Mouse (Mus musculus): ENCODE measurements at regions not wholly inside any gene's neighbourhood (a gene's known extent, or its start where the extent isn't known, plus 50 kb on each side); places are given as distances from the start of the nearest gene placed in this dataset.

DNA sequence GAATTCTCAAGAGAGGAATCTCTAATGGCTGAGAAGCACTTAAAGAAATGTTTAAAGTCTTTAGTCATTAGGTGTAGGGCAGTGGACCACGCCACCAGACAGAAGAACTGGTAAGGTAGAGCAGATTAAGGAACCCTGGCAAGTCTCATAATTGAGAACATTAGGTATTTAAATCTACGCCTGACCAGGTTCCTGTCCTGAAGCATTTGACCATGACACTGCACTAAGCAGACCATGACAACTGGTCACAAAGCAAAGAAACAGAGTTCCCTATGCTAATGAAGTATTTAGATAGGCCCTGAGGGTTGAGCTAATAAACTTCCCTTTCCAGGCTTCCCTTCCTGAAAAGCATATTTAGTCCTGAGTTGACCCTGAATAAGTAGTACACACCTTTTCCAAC lies 562.3 kb downstream of the Cdh11 start:
- Histone ChIP-seq H3K36me3 (no peaks in the 10 kb centered on the region), H3K4me3 (no peak overlapping the region), H3K4me1 (replicated peaks) (no peaks in the 10 kb centered on the region), H3K27me3 (ENCODE audit: insufficient read depth, poor library complexity, severe bottlenecking) (no peaks in the 10 kb centered on the region), H3K27ac (no peak overlapping the region), H3K9me3 (no peaks in the 10 kb centered on the region)
- WGBS: 88% methylated on average over 2 of the region's 2 CpGs
- DNase-seq (ENCODE audit: low spot score): no peak

DNA sequence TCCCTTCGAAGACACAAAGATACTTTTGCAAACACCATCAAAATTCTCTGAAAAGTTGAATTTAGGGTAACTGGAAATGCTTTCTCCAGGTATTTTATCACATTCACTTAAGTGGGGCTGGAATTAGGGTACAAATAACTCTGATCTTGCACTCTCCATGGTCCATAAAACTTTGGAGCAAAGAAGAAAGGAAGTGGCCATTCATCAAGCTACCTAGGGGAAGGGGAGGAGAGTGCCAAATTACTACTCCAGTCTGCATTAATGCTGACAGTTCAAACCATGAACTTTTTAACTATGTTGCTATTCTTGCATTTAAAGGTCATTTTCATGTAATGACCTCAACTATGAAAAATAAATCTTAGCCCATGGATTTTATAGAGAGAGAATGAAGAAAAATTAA lies 579.8 kb downstream of the Cdh11 start:
- Histone ChIP-seq H3K27me3 (ENCODE audit: insufficient read depth, poor library complexity, severe bottlenecking) (no peaks in the 10 kb centered on the region), H3K27ac (no peak overlapping the region), H3K4me1 (replicated peaks) (no peaks in the 10 kb centered on the region), H3K36me3 (no peaks in the 10 kb centered on the region), H3K9me3 (no peaks in the 10 kb centered on the region), H3K4me3 (no peak overlapping the region)
- WGBS: 93% methylated on average over 1 of the region's 1 CpGs
- no peak for DNase-seq (ENCODE audit: low spot score)

- 84% methylated on average over 2 of the region's 2 CpGs for WGBS
- no peaks in the 10 kb centered on the region for H3K9me3 ChIP-seq
- no peaks in the 10 kb centered on the region for H3K36me3 ChIP-seq
- H3K4me3 ChIP-seq: no peak overlapping the region
- H3K27me3 ChIP-seq (ENCODE audit: insufficient read depth, poor library complexity, severe bottlenecking): no peaks in the 10 kb centered on the region
- H3K4me1 ChIP-seq (replicated peaks): no peaks in the 10 kb centered on the region
- DNase-seq (ENCODE audit: low spot score): no peak
- H3K27ac ChIP-seq: no peak overlapping the region
These were observed 625.8 kb downstream of the Cdh11 start for GRCm38 (mm10) chr8:102159541-102160197.

DNA sequence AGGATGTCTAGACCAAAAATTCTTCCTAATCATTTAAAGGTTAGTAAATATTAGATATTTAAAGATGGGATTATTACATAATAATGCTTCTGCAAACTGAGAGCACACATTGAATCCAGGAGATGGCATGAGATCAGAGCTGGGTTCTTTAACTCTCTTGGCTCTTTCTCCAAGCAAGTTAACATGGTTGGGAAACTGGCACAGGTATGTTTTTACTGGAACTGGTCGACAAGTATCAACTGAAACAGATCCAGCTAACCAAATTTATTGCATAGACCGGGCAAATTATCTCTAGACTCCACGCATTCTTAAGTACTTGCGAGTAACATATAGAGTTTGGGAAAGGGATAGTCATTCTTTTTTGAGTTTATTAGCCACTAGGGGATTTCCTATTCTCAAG lies 666.8 kb downstream of the Cdh11 start:
- H3K4me1 ChIP-seq (replicated peaks): no peaks in the 10 kb centered on the region
- 92% methylated on average over 4 of the region's 4 CpGs for WGBS

DNA sequence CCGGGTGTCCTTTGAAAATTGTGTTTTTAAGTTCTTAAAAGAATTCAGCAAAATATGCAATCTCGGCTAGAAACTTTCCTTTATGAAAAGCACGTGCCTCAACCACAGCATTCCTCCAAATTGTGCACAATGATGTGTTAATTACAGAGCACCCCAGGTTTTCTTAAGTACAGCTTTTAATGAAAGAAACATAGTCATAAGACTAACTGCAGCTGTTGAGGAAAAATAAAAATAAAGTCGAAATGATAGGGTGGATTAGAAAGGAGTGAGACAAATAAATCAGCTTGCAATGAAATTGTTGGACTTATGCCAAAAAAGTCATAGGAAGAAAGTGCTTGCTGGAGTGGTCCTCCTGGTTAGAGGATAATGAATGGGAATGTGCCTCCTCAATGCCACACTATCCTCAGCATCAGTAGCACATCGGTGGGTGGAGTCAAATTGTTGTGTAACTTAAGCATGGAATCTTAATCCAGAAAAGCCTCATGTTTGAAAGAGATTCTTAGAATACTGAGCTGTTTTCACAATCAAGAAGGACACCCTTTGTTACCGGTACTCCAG lies 668.5 kb downstream of the Cdh11 start:
- Histone ChIP-seq H3K27me3 (ENCODE audit: insufficient read depth, poor library complexity, severe bottlenecking) (no peaks in the 10 kb centered on the region), H3K4me1 (replicated peaks) (no peaks in the 10 kb centered on the region), H3K4me3 (no peak overlapping the region), H3K36me3 (no peaks in the 10 kb centered on the region), H3K9me3 (no peaks in the 10 kb centered on the region), H3K27ac (no peak overlapping the region)
- DNase-seq (ENCODE audit: low spot score): no peak
- 86% methylated on average over 6 of the region's 6 CpGs for WGBS

More for the DNA sequence above, 666.8 kb downstream of the Cdh11 start:
- Histone ChIP-seq H3K27ac (no peak overlapping the region), H3K9me3 (no peaks in the 10 kb centered on the region), H3K36me3 (no peaks in the 10 kb centered on the region), H3K4me3 (no peak overlapping the region), H3K27me3 (ENCODE audit: insufficient read depth, poor library complexity, severe bottlenecking) (no peaks in the 10 kb centered on the region)
- no peak for DNase-seq (ENCODE audit: low spot score)

- peak; percentile 3 for DNase-seq (ENCODE audit: low spot score)
- whole genome bisulfite sequencing: 45% methylated on average over 7 of the region's 7 CpGs
- Histone ChIP-seq H3K4me3 (no peak overlapping the region), H3K4me1 (replicated peaks) (peaks cover 10% of the 10 kb centered on the region), H3K27ac (no peak overlapping the region; the same call in 1 of the 2 replicates), H3K36me3 (no peaks in the 10 kb centered on the region), H3K27me3 (ENCODE audit: insufficient read depth, poor library complexity, severe bottlenecking) (no peaks in the 10 kb centered on the region), H3K9me3 (no peaks in the 10 kb centered on the region)
These were observed 681.7 kb downstream of the Cdh11 start for GRCm38 (mm10) chr8:102103773-102104172.

DNA sequence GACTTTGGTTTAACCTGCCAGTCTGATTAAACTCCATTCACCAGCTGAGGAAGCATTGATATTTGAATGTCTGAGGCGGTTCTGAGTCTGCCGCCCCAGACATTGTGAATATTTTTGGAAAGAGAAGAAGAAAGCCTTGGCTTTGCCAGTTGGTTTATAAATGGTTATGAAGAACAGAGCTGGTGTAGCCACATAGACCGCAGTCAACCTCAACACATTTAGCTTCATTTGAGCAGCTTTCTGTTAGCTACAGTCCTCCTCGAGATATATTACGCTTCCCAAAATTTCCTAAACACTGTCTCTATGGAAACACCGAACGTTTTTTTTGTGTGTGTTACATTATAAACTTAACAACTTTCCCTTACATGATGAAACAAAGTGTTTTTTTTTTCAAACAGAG lies 688.7 kb downstream of the Cdh11 start:
- Histone ChIP-seq H3K9me3 (no peaks in the 10 kb centered on the region), H3K4me1 (replicated peaks) (no peaks in the 10 kb centered on the region), H3K27ac (no peak overlapping the region), H3K36me3 (no peaks in the 10 kb centered on the region), H3K27me3 (ENCODE audit: insufficient read depth, poor library complexity, severe bottlenecking) (no peaks in the 10 kb centered on the region), H3K4me3 (no peak overlapping the region)
- DNase-seq (ENCODE audit: low spot score): no peak
- WGBS: 90% methylated on average over 7 of the region's 7 CpGs

DNA sequence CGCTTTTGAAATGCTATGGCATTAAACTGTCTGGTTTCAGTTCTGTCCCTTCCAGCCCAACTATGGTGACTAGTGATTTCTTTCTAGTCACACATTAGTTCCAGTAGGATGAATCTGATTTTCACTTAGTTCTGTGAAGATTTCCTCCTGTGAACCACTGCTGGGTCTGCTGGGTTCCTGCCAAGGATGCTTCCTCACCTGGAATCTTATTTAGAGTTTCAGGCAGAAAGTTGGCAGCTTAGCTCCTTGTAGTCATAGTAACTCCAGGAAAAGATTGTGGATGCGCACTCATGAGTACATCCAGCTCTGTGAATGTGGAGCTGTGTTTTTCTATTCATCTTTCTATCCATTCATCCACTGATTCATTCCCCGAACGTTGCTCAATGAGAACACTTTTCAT lies 699.5 kb downstream of the Cdh11 start:
- Histone ChIP-seq H3K27me3 (ENCODE audit: insufficient read depth, poor library complexity, severe bottlenecking) (no peaks in the 10 kb centered on the region), H3K36me3 (no peaks in the 10 kb centered on the region), H3K27ac (no peak overlapping the region), H3K4me1 (replicated peaks) (no peaks in the 10 kb centered on the region), H3K4me3 (no peak overlapping the region), H3K9me3 (no peaks in the 10 kb centered on the region)
- no peak for DNase-seq (ENCODE audit: low spot score)
- 91% methylated on average over 4 of the region's 4 CpGs for WGBS

DNA sequence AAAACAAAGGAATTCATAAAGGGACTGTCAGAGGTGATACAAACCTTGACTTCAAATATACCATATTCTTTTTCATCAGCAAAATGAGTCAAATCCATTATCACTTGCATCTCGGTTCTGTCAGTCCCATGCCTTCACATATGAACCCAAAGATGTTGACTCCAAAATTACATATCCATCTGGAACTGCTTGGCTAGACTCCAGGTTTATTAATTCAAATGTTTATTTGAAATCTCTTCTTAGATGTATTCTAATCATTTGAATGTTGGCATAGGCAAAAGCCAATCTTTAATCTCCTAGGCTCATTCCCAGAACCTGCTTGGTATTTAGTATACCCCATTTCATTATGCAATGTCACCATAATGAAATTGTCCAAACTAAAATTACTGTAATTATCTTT lies 709.8 kb downstream of the Cdh11 start:
- Histone ChIP-seq H3K4me3 (no peak overlapping the region), H3K4me1 (replicated peaks) (no peaks in the 10 kb centered on the region), H3K27ac (no peak overlapping the region), H3K9me3 (no peaks in the 10 kb centered on the region), H3K27me3 (ENCODE audit: insufficient read depth, poor library complexity, severe bottlenecking) (no peaks in the 10 kb centered on the region), H3K36me3 (no peaks in the 10 kb centered on the region)
- WGBS: 79% methylated on average over 1 of the region's 1 CpGs
- DNase-seq (ENCODE audit: low spot score): no peak

- Histone ChIP-seq H3K9me3 (no peaks in the 10 kb centered on the region), H3K4me1 (replicated peaks) (no peaks in the 10 kb centered on the region), H3K27ac (no peak overlapping the region), H3K4me3 (no peak overlapping the region), H3K27me3 (ENCODE audit: insufficient read depth, poor library complexity, severe bottlenecking) (no peaks in the 10 kb centered on the region), H3K36me3 (no peaks in the 10 kb centered on the region)
- no peak for DNase-seq (ENCODE audit: low spot score)
- WGBS: 92% methylated on average over 2 of the region's 2 CpGs
These were observed 721.3 kb downstream of the Cdh11 start for GRCm38 (mm10) chr8:102064137-102064536.

DNA sequence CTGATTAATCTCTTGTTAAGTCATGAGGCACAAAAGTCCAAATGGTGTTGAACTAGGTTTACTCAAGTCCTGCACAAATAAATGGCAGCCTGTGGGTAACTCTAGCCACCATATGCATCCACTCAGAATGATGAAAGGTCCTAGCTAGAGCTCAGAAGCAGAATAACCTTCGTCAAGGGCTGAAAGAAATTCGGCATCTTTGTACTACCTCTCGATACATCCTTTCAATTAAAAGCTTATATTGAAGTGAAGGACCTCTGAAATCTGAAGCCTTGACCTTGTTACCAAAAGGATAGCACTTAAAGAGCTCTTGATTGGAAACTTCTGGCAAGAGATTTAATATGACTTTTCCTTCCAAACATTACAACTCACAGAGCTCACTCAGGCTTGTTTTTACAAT lies 732.0 kb downstream of the Cdh11 start:
- H3K27ac ChIP-seq: no peak overlapping the region
- no peaks in the 10 kb centered on the region for H3K36me3 ChIP-seq
- DNase-seq (ENCODE audit: low spot score): no peak
- H3K4me3 ChIP-seq: no peak overlapping the region
- H3K27me3 ChIP-seq (ENCODE audit: insufficient read depth, poor library complexity, severe bottlenecking): no peaks in the 10 kb centered on the region
- H3K9me3 ChIP-seq: no peaks in the 10 kb centered on the region
- no peaks in the 10 kb centered on the region for H3K4me1 ChIP-seq (replicated peaks)
- 81% methylated on average over 3 of the region's 3 CpGs for WGBS

DNA sequence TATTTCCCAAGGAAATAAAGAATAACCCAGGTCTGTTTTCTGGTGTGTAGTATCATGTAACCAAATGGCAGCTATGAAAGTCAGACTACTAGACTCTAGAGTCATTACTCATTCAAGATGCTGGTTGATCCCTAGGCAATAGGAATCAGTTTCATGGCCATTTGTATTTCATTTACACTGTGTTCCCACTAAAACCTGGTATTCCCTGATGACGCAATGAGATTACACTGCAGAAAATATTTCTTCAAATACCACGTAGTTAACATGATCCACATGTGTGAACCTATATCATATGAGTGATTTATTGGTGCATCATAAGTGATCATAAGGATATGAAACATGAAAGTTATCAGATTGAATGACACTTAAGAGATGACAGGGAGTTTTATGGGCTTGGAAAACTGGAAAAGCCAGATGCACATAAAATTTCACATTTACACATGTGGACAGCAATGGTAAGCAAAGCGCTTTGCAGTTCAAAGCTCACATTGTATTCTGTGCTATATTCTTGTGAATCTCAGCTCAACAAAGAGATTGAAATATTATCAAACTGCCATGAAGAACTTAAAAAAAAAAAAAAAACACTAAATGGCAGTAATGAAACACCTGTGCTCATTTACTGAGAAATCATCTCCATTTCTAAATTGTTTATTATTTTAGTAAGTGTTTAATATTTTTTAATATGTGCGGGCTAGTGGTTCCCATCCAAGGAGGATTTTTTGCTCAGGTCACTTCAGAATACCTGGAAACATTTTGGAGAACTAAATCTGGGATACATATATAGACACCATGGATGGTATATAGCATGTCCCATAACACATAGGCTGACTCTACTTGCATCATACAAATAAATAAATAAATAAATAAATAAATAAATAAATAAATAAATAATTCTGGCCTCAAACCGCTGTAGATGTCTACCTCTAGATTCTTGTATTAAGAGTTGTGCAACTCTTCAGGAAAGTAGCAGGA lies 758.2 kb downstream of the Cdh11 start:
- Histone ChIP-seq H3K9me3 (no peaks in the 10 kb centered on the region), H3K36me3 (no peaks in the 10 kb centered on the region), H3K4me3 (no peak overlapping the region), H3K4me1 (replicated peaks) (no peaks in the 10 kb centered on the region), H3K27ac (no peak overlapping the region), H3K27me3 (ENCODE audit: insufficient read depth, poor library complexity, severe bottlenecking) (no peaks in the 10 kb centered on the region)
- no peak for DNase-seq (ENCODE audit: low spot score)
- 87% methylated on average over 5 of the region's 5 CpGs for WGBS

GRCm38 (mm10) chr8:102024472-102024871 lies 761.0 kb downstream of the Cdh11 start:
- H3K27ac ChIP-seq: no peak overlapping the region
- WGBS: 89% methylated on average over 1 of the region's 1 CpGs

More at GRCm38 (mm10) chr8:102024472-102024871, 761.0 kb downstream of the Cdh11 start:
- H3K4me1 ChIP-seq (replicated peaks): no peaks in the 10 kb centered on the region
- no peak overlapping the region for H3K4me3 ChIP-seq
- H3K36me3 ChIP-seq: no peaks in the 10 kb centered on the region
- no peaks in the 10 kb centered on the region for H3K9me3 ChIP-seq
- H3K27me3 ChIP-seq (ENCODE audit: insufficient read depth, poor library complexity, severe bottlenecking): no peaks in the 10 kb centered on the region
- DNase-seq (ENCODE audit: low spot score): no peak
